Mouse (Mus musculus): Measurements from ENCODE around the gene Ext2.

DNA sequence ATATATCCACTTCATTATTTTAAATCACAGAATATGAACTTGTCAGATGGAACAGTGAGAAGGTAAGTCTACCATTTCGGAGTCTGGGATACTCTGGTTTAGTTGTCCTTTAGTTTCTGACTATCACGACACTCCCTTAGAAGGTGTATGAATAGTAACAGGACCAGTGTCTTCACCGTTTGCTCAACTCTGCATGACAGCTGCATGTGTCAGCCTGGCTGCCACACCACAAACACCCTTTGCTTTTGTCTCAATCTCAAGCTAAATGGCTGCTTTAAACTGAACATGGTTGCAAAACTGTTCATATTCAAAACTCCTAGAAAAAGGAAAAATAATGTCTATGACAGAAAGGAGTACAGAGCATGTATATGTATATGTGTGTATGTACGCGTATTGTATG, 43.8 kb downstream of the Ext2 start:
- TF ChIP-seq CTCF (IDR thresholded peaks at IDR 0.05; ENCODE audit: low read depth) = no peak
- TF ChIP-seq EP300 (IDR thresholded peaks at IDR 0.05; ENCODE audit: low read depth) = no peak

Data from liver, postnatal 0 days (tissue).